Mouse (Mus musculus) mesoderm, embryonic 11.5 days (tissue): ENCODE results near the gene Plrg1.
A peak's percentile ranks its signal among the peaks of the same experiment; 100 is the strongest.

Source experiments
- DNase-seq: peaks from one replicate; pipeline ENCODE4 v3.0.0-alpha.2; 2012; ENCODE audit warnings: low read depth, low spot score

Gene Plrg1

DNA sequence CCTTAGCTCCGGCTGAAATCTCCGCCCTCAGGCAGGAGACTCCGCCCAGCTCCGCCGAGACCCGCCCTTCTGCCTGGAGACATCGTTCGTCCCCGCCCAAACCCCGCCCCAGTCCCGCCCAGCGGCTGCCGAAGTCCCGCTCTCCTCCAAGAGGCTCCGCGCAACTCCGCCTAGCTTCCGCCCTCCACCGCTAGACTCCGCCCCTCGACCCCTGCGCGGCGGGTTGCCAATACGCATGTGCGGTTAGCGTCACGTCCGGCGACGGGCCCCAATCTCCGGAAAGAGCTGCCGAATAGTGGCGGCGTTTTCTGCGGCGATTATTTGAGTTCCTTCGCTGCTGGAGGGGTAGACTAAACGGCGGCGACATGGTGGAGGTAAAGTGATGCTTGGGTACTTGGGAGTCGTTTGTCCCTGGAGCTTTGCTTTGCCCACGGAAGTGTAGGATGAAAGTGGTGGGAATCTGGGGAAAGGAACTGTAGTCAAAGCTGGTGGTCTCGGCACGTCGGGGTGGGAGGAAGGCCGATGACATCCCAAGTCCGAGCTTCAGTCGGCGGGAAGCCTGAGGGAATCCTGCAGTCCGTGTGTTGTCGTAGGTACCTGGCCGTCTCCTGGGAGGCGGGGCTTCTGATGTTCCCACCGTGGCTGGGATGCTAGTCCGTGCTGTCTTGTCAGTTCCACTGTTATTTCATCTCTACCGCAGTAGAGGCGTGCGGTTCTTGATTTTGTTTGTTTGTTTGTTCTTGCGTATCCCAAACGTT lies at the start of gene Plrg1:
Gene Plrg1, plus strand, starts transcription at position 242 of the 758 bp plus-strand sequence.
- DNase-seq = peak; percentile 98

DNA sequence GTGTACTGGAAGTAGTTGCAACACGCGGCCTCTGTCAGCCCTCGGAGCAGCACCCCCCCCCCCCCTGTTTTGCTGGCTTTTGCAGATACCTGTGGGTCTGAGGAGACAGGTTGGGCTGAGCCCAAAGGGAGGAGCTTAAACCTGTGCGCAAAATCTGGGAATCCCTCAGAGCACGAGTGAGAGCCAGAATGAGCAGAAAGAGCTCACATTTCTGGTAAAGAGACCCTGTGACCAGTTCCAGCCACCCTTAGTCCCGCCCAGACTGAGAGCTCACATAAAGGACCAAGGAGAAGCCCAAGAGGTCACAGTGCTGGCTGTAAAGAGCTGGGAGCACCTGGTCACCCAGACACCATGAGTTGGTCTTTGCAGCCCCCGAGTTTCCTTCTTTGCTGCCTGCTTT lies 47.8 kb upstream of the Plrg1 start, which contains the start of gene Fgg:
Gene Fgg, plus strand, starts transcription at position 168 of the 400 bp plus-strand sequence.
- no peak for DNase-seq

DNA sequence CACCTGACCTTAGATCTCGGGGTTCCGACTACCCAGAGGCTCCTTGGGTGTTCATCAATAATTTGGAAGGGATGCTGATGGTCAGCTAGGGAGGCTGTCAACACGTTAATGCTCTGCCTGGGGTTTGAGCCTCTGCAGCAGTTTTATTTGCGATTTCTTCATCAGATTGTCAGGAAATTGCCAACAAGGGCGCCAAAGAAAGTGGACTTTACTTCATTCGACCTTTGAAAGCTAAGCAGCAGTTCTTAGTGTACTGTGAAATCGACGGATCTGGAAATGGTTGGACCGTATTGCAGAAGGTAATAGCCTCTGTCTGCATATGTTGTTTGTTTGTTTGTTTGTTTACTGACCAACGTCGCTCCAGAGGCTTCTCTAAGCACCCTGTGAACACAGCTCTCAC lies 45.0 kb upstream of the Plrg1 start:
- no peak for DNase-seq

DNA sequence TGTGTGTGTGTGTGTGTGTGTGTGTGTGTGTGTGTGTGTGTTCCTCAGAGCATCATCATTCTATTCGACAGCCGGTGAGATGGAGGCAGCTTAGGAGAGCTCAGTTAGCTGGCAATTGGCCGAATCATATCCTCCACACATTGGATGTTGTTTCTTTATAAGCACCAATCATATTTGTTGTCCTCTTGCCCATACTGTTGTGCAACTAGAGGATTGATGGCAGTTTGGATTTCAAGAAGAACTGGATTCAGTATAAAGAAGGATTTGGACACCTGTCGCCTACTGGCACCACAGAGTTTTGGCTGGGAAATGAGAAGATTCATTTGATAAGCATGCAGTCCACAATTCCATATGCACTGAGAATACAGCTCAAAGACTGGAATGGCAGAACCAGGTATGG lies 44.2 kb upstream of the Plrg1 start:
- DNase-seq = no peak

DNA sequence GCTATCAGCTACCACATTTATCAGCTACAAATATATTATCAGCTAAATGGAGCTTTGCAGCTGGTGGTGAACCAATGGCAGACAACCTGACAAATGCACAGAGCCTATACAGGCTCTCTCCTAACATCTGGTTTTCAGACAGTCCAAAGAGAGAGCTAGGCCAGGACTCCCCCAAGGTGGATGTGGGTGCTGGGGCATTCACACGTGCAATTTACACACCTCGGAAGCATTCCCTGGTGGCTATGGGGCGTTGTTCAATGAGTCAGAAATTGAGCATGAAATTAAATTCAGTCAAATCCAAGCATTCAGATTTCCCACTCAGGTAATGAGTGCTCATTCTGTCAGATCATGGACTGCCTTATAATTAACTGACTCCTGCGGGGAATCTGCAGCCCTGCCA lies 43.8 kb upstream of the Plrg1 start:
- DNase-seq = no peak

DNA sequence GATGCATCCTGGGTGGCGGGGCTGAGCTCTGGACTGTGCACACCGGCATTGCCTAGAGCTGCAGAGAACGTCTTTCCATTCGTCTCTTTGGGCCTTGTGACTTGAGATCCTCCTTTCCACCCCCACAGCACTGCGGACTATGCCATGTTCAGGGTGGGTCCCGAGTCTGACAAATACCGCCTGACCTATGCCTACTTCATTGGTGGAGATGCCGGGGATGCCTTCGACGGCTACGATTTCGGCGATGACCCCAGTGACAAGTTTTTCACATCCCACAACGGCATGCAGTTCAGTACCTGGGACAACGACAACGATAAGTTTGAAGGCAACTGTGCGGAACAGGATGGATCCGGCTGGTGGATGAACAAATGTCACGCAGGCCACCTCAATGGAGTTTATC lies 42.7 kb upstream of the Plrg1 start:
- DNase-seq = no peak

DNA sequence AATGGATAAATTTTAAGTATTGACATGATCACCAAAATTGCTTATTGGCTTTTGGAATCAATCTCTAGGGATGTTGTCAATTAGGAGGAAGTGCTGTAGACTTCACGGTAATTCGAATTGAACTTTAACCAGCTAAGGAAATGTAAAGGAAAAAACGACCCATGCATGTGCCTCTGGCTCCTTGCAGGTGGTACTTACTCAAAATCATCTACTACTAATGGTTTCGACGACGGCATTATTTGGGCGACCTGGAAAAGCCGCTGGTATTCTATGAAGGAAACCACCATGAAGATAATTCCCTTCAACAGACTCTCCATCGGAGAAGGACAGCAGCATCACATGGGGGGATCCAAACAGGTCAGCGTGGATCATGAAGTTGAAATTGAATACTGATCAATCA lies 41.4 kb upstream of the Plrg1 start:
- DNase-seq = no peak

DNA sequence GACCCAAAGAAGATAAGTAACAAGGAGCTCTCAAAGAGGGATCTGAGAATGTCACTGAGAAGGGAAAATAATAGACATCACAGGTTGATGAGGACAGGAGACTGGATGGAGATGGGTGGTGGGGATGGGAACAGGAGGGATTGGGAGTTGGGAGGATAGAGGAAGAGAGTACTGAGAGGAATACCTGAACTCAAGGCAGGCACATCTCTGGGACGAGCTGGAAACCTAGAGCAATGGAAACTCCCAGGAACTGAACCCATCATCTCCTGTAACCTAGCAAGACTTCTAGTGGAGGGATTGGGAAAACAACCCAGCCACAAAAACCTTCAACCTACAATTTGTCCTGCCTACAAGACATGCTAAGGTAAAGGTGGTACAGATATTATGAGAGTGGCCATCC lies 39.1 kb upstream of the Plrg1 start:
- DNase-seq = no peak

DNA sequence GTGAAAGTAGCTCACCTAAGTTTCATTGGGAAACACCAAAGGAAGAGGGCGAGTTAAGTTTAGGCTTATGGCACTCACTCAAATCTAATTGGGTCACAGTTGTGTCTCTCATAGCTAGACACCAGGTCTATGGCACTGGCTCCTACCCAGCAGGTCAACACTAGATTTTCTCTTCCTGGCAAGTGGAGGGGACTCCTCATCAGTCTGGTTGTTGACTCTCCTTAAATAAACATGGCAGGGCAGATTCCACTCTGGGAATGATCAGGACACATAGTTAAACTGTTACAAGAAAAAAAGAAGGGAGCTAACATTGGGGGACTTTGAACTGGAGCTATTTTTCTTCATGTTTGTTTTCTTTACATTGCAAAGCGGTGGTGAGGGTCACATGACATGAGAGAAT lies 34.9 kb upstream of the Plrg1 start:
- DNase-seq = no peak

DNA sequence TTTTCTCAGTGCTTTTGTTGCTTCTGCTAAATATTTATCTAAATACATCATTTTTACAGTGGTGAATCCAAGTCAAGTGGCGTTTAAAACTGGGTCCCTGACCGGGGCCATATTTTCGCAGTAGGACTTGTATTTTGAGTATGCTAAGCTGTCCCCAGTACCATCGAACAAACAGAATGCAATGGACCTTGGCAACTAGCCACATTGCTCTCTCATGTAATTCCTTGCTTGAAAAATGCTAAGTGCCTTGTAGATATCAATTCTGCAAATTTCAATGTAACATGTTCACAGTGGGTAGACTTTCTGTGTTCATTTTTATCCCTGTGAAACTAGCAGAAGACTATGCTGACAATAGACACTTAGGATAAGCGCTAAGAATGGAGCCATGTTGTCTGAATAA lies 34.1 kb upstream of the Plrg1 start:
- DNase-seq = no peak

DNA sequence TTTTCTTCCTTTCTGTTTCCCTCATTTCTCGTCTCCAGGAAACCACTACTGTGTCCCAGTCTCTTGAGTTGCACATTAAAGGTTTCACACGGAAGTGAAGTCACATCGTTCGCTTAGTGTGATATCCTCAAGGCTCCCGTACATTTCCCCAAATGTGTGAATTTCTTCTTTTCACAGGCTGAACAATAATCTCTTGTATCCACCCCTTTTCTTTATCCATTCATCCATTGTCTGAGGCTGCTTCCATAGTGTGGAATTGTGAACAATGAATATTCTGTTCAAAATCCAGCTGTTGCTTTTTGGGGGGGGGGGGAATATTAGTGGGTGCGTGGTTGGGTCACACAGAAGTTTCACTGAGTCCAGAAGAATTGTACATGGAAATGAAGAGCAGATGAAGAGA lies 30.3 kb upstream of the Plrg1 start:
- no peak for DNase-seq

DNA sequence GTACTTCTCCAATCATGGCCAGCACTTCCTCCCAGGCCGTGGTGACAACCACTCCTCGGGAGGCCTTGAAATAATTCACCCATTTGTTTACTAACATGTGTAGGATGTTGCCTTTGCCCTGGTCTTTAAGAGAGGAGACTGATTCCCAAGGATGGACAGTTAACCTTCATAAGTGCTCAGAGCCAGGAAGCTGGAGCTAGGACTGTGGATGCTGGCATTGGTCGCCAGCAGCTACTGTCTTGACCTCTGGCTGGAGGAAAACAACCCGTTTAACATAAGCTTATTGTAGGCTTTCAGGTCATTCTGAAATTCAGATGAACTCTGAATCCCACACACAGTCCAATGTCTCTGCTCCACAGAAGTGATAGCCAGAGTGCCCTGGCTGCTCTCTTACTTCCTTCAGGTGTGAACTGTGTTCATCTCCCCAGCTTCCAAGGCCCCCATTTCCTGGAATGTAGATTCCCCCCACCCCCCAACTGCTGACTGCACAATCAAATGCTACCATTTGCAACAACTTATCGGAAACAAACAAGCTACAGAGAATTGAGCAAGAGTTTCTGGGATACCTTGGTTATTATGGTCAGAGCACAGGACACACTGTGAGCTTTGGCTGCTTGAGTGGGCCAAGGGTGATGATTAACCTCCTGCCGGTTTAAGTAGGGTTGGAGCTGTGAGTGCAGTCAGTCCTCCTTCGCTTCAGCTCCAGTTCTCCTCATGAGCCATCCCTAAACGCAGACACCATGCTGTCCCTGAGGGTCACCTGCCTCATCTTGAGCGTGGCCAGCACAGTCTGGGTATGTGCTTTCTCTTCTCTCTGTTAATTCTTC lies 29.6 kb upstream of the Plrg1 start, which contains the start of gene Fga:
Gene Fga, plus strand, starts transcription at position 602 of the 827 bp plus-strand sequence.
- DNase-seq = no peak

DNA sequence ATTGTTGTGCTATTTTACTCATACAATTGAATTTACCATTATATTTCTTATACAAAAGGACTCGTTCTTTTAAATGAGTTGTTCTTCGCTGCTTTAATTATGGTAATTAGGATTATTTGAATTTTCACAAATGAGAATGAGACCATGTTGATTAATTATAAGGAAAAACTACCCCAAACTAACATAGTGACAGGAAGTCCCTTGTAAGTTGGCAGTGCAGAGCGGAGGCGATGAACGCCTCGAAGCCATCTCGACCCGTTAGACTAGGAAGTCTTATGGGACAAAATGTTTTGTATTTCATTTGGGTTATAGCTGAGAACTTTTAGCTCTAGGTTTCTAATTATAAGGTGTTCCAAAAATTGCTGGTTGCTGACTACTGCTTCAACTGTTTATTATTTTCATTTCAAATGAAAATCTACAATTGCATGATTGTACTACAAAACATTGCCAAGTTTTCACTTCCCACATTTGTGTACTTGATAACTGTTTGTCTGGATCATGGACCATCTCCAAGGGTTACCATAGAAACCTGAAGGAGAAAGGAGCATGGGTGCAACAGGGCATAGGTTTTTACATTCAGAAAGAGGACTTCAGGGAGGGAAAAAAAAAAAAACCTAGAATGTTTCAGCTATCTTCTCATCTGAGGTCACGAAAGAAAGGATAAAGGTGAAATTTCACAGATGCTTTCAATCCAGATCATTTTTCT lies 27.6 kb upstream of the Plrg1 start:
- no peak for DNase-seq

DNA sequence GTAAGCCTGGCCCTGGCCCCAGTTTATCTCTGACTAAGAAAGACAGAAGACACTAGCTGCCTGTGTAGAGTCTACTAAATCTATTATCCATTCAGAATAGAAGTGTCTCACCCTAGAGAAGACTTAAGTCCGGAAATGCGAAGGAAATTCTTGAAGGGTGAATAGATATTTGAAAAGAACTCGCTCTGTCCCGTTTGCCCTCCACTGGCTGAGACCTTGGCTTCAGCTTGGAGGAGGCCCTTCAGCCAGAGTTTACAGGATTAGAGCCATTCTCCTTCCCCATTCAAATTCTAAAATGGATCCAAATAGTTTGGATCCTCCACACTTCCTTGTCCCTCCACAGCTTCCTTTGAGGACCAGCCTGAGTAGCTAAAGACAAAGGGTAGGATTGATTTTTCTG lies 25.0 kb upstream of the Plrg1 start:
- no peak for DNase-seq

DNA sequence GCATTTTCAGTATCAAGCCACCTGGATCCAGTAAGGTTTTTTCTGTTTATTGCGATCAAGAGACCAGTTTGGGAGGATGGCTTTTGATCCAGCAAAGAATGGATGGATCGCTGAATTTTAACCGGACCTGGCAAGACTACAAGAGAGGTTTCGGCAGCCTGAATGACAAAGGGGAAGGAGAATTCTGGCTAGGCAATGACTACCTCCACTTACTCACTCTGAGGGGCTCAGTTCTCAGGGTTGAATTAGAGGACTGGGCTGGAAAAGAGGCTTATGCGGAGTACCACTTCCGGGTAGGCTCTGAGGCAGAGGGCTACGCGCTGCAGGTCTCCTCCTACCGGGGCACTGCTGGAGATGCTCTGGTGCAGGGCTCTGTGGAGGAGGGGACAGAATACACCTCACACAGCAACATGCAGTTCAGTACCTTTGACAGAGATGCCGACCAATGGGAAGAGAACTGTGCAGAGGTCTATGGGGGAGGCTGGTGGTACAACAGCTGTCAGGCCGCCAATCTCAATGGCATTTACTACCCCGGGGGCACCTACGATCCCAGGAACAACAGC lies 22.5 kb upstream of the Plrg1 start:
- no peak for DNase-seq

DNA sequence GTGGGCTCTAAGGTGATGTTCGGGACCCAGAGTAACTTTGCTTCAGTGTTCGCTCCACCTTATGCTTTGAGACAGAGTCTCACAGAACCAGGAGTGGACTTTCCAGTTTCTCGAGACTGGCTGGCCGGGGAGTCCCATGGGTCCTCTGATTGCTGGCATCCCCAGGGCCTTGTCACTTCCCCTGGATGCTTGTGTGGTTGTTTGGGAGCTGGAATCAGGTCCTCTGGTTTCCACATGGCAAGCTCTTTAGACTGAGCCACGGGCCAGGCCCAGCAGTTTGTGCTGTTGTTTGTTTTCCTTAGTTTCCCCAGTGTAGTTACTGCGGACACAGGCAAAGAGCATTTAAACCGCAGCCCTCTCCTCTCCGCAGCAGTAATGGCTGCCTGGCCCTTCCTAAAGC lies 21.5 kb upstream of the Plrg1 start:
- DNase-seq = no peak

DNA sequence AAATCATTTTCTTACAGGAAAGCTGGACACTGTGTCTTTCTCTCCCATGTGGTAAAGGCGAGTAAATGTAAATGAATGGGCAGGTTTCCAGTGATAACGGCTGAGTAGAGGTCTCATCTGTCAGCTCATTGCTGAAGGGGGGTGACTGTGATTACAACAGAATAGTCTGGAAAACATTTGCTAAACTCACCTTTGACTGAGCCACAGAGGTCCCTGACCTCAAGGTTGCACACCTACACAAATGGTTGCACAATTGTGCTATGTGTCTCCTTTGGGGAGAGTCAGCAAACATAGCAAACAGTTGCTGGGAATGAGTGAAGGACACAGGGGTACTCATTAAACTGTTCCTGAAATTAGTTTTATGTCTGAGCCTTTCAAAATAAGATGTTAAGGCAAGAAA lies 16.5 kb upstream of the Plrg1 start:
- DNase-seq = no peak

DNA sequence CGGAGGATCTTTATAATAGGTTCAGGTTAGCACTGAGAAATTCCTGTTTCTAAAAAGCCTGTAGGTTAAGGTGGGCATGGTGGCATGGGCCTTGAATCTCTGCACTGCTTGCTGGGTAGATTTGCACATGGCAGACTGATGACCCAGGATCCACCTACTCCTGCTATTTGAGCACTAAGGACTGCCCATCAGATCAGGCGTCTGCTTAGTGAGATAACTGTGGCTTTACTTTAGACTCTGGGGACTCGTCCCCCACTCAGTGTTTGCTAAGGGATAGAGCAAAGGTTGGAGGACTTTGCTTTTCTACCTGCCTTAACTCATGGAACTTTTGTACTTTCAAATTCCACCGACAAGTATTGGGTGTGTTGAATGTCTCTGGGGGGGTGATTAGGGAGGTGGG lies 15.7 kb upstream of the Plrg1 start:
- no peak for DNase-seq

DNA sequence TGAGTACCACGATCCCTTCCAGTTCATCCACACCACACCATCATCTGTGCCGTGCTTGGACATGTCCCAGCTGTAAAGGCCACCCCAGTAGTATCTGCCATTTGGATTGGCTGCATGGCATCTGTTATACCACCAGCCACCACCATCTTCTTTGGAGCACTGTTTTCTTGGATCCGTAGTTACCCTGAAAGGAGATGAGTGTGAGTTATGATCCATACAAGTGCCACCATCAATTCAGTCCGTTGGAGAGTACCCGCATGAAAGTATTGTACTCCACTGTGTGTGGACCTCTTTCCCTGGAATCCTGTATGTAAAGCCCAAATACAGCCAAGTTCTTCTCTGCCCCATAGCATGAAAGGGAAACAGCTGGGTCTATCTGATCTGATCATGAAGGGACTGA lies 12.9 kb upstream of the Plrg1 start:
- no peak for DNase-seq

DNA sequence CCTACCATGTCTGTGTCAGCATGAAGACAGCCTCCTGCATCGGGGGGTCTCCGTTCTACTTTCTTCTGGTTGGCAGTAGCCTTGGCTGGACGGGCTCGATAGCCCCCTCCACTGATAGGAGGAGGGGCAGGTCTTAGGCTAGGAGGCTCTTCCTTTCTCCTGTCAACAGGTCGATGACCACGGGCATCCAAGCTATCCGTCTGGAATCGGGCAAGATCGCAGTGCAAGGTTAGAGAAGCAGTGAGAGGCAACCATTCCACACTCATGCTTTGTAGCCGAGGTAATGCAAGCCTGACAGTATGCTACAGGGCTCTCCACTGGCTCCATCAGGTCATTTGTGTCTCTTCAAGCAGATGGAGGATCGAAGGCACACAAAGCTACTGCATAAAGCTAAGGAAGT lies 8.7 kb upstream of the Plrg1 start:
- DNase-seq = no peak

DNA sequence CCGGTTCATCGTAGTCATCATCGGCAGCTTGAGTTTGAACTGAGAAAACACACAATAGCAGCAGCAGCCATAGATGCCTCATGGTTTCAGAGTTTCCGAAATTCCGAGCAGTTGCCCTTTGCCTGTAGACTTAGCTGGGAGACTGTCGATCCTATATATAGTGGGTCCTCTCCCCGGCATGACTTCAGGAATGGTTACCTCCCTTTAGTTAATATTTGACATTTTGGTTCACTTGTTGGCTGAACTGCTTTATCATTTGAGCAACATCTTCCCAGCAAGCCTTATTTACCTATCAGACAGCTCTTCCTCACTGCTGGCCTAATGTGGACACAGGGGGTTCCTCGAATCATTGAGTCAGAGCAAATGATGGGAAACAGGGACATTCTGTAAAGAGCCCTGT lies 5.6 kb upstream of the Plrg1 start, which contains the start of gene Fgb:
Gene Fgb, minus strand, starts transcription at position 184 of the 400 bp plus-strand sequence.
- DNase-seq = no peak

DNA sequence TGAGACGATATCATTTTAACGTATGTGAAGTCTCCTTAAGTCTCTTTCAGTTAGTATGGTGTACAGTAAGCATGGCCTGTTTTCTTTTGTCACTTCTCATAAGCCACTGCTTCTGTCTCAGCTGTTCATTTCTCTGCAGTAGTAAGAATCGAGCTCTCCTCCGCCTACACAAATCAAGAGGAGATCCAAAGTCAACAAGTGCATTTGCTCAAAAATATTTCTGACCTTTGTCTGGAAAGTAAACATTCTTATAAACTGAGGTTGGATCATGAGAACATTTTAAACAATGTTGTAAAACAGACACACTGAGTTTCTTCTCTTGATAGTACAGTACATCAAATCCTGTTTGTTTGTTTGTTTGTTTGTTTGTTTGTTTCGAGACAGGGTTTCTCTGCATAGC lies 4.7 kb upstream of the Plrg1 start:
- no peak for DNase-seq
